Mouse (Mus musculus): Measurements from ENCODE around the gene Cdkn1b.
A peak's percentile ranks its signal among the peaks of the same experiment; 100 is the strongest.

GRCm38 (mm10) chr6:134897443-134898094, 22.6 kb upstream of the Cdkn1b start:
- TF ChIP-seq CTCF (IDR thresholded peaks at IDR 0.05; ENCODE audit: borderline replicate concordance, insufficient read depth, low read length) (no peak), POLR2A (IDR thresholded peaks at IDR 0.05; ENCODE audit: low read depth, low read length) (peak; percentile 74)
